Mouse (Mus musculus): ENCODE measurements around the gene Ino80e.

GRCm38 (mm10) chr7:126815726-126816222 lies 46.4 kb downstream of the Ino80e start:
- TF ChIP-seq CTCF (IDR thresholded peaks at IDR 0.05; ENCODE audit: low read depth, low read length) (no peak), POLR2A (IDR thresholded peaks at IDR 0.05; ENCODE audit: insufficient read depth, low read length) (no peak)

All from ES-Bruce4 (cell line).